Mouse (Mus musculus) testis, adult 2 months (tissue): Measurements from ENCODE around the gene Ubash3b. TPM values are rescaled to one million over a fixed set of nuclear protein-coding genes. Genes with fewer than 3 reads are reported as not detected.

Source experiments
- H3K27ac ChIP-seq: fragments of 200-500 bp; 2 replicates; pipeline ENCODE4 v1.5.1; 2012; ENCODE audit warnings: low read depth, low read length; ENCODE audit not compliant: control insufficient read depth, insufficient read depth
- H3K27me3 ChIP-seq: fragments of 200-500 bp; 2 replicates; pipeline ENCODE4 v1.6.1; 2012; ENCODE audit warnings: mild to moderate bottlenecking, low read length, moderate library complexity; ENCODE audit not compliant: control insufficient read depth, insufficient read depth
- H3K36me3 ChIP-seq: fragments of 200-500 bp; 2 replicates; pipeline ENCODE4 v1.6.1; 2012; ENCODE audit warnings: mild to moderate bottlenecking, low read length; ENCODE audit not compliant: control insufficient read depth, insufficient read depth
- H3K4me1 ChIP-seq: fragments of 200-500 bp; 2 replicates; pipeline ENCODE4 v1.6.1; 2012; ENCODE audit warnings: low read length; ENCODE audit not compliant: control insufficient read depth, insufficient read depth
- H3K4me3 ChIP-seq: fragments of 200-500 bp; 2 replicates; pipeline ENCODE4 v1.5.1; 2012; ENCODE audit warnings: low read depth, mild to moderate bottlenecking, low read length, moderate library complexity, mixed read lengths; ENCODE audit not compliant: control insufficient read depth
- CTCF ChIP-seq: fragments of 200-500 bp; IDR thresholded peaks from 2 replicates; pipeline ENCODE4 v1.5.1; 2012; ENCODE audit warnings: low read depth, mild to moderate bottlenecking, inconsistent platforms, low read length, moderate library complexity; ENCODE audit not compliant: control insufficient read depth, insufficient read depth, insufficient replicate concordance
- POLR2A ChIP-seq: fragments of 200-500 bp; IDR thresholded peaks from 2 replicates; pipeline ENCODE4 v1.6.1; 2012; ENCODE audit warnings: low read depth, mild to moderate bottlenecking, inconsistent platforms, low read length, moderate library complexity; ENCODE audit not compliant: control insufficient read depth
- polyA plus RNA-seq: library from polyadenylated mRNA; depleted of rRNA; stranded (reverse); fragments of >200 nt; gene quantifications from 2 replicates; pipeline ENCODE4 v1.2.3, GENCODE M21; 2012

The Ubash3b gene
- polyA plus RNA-seq, 1 experiment = 1.6 TPM

DNA sequence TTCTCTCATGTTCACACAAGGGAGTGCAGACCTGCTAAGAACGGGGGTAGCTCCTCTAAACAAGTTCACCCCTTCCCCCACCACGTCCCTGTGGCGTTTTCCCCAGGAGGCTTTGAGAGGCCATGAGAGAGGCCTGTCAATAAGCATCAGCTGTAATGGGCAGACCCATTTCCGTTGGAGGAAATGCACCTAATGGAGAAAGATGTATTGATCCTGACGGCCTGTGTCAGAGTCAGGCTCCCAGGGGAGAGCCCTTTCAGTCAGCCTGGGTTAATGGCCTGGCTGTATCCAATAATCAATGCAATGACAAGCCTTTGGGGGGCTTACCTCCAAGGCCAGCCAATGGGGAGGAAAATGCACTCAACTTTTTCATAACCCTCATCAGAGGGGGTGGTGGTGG lies 100.1 kb downstream of the Ubash3b start:
- TF ChIP-seq POLR2A (no peak), CTCF (no peak)
- Histone ChIP-seq H3K27ac (no peak overlapping the region), H3K36me3 (no peaks in the 10 kb centered on the region)

DNA sequence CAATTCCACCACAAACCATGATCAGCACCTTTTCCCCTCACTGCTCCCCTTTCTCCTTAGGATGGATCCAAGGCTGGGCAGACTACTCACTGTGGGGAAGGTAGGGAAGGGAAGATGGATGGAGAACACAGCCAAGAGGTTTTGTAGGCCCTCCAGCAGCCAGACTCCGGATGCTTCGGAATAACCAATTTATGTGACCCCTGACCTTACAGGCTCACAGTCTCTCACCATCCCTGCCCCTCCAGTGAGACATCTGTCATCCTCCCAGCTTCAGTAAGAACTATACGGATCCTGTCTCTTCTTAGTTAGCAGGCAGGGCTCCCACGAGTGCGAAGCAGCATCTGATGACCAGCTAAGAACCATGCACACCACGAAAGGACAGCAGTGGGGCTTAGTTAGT lies 100.9 kb downstream of the Ubash3b start:
- H3K4me1 ChIP-seq = no peaks in the 10 kb centered on the region
- H3K27me3 ChIP-seq = no peaks in the 10 kb centered on the region
- H3K36me3 ChIP-seq = no peaks in the 10 kb centered on the region
- H3K4me3 ChIP-seq = no peak overlapping the region
- H3K27ac ChIP-seq = no peak overlapping the region
- TF ChIP-seq CTCF = no peak
- TF ChIP-seq POLR2A = no peak

More for the DNA sequence above, 100.1 kb downstream of the Ubash3b start:
- no peak overlapping the region for H3K4me3 ChIP-seq
- no peaks in the 10 kb centered on the region for H3K4me1 ChIP-seq
- H3K27me3 ChIP-seq = no peaks in the 10 kb centered on the region

DNA sequence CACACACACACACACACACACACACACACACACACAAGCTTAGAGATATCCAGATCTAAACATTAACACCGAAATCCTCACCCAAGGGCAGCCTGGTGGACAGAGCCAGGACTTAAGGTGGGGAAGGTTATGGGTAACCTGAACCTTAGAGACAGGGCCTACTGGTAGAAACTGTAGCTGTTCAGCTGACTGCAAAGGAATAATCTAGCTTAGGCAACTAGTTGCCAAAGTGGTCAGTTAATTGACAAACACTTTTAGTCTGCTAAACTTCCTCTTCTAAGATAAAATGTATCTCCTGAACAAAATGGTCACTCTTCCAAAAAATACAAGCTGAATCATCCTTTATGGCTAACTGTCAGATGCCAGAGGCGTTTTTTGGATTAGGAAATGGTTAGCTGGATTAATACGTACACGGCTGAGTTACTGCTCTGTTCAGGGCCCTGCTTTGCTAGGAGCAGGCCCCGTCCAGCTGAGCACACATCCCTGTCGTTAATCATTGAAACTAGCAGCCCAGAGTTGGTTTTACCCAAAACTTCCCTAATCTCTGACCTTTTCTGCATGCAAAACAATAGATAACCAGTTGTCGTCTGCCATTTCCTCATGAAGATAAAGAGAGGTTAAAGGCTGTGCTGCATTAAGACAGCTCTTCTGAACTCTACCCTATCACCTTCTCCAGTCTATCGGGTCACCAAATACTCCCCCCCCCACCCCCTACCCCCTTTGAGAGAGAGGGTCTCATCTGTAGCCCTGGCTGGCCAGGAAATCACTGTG lies 102.5 kb downstream of the Ubash3b start:
- Histone ChIP-seq H3K36me3 (no peaks in the 10 kb centered on the region), H3K4me1 (no peaks in the 10 kb centered on the region), H3K27me3 (no peaks in the 10 kb centered on the region), H3K4me3 (no peak overlapping the region), H3K27ac (no peak overlapping the region)
- TF ChIP-seq CTCF = no peak
- no peak for TF ChIP-seq POLR2A

DNA sequence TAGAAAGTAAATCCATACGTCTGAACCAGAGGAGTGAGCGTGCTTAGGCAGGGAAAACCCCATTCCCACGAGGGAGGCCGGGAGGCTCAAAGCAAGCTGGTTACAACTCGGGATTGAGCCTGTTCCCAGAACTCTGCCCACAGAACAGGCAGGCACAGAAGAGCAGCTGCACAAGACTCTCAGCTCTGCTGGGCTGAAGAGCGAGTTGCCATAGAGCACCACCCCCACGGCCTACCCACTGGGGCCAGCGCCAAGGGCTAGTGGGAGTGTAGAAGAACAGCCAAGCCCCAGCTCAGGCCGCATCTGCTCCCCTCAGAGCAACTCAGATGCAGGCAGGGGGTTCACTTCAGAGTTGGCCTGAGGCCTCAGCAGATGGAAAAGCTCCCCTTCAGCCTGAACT lies 107.3 kb downstream of the Ubash3b start:
- no peaks in the 10 kb centered on the region for H3K36me3 ChIP-seq
- no peaks in the 10 kb centered on the region; the same call in 1 of the 2 replicates for H3K4me1 ChIP-seq
- H3K4me3 ChIP-seq = no peak overlapping the region
- H3K27me3 ChIP-seq = no peaks in the 10 kb centered on the region
- no peak overlapping the region for H3K27ac ChIP-seq
- TF ChIP-seq POLR2A (no peak), CTCF (no peak)

DNA sequence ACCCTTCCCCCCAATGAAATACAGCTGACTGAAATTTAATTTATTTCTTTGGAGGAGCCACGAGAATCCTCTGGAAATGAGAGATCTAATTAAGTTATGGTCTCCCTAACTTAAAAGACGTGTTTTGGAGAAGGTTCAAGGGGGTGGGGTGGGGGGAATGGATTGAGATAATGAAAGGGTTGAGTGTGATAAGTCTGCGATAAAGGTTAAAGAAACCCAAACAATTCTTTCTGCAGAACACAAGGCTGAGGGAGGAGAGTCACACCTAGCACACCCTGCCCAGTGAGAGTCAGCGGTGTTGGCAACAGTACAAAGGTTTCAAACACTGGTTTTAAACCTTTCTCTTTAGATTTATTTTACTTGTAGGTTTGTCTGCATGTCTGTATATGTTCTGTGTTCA lies 108.0 kb downstream of the Ubash3b start:
- Histone ChIP-seq H3K27ac (no peak overlapping the region), H3K4me3 (no peak overlapping the region), H3K36me3 (no peaks in the 10 kb centered on the region), H3K27me3 (no peaks in the 10 kb centered on the region), H3K4me1 (no peaks in the 10 kb centered on the region; the same call in 1 of the 2 replicates)
- TF ChIP-seq CTCF (no peak), POLR2A (no peak)

DNA sequence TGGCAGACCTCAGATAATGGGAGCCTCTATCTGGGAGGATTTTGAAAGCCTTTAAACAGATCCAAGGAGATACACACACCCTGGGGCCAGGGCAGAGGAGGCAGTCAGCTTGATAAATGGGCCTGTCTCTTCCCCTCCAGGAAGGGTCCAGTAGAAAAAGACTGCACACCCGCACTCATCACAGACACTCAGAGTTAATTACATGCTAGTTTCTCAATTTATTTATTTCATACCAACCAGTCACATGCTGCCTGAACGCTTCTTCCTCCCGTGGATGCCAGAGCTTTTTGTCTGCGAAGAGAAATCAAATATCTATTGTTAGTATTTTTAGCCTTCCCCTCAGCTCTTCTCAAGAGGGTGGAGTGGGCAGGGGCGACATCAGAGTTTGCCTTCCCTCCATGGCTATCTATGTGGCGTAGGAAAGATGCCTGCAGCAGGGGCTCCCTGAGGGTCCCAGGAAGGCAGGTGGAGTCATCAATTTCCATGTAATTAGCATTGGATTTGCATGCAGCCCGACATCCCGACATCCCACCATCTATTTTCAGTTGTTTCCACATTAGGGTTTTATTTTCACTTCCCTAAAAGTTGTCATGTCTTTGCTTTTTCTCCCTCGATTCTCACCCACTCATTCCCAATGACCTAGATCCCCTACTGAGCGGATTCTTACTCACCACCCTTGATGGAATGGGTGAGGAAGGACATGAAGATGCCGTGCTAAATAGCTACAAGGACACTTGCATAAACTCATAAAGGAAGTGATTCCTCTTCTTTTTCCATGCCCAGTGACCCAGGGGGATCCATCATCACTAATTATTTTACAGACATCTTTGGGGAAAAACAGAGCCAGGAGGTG lies 110.2 kb downstream of the Ubash3b start:
- H3K4me3 ChIP-seq = peak overlapping the region; percentile 44
- H3K36me3 ChIP-seq = no peaks in the 10 kb centered on the region
- H3K4me1 ChIP-seq = no peaks in the 10 kb centered on the region; the same call in 1 of the 2 replicates
- TF ChIP-seq POLR2A (no peak), CTCF (no peak)
- no peaks in the 10 kb centered on the region for H3K27me3 ChIP-seq
- no peak overlapping the region for H3K27ac ChIP-seq
